Comparison of ENCODE assay signal across 14 mouse cellular contexts in genomic region chr7:87186443-87187153, GRCm38 (mm10). TPM values are rescaled to one million over a fixed set of nuclear protein-coding genes. Genes with fewer than 3 reads are reported as not detected.
DNase-seq lines count a peak whose midpoint lies in the region; ATAC-seq and TF ChIP-seq lines count a peak whose summit lies in the region.
"Had no signal": no experiment of that assay in that cellular context is flagged by ENCODE, and none has a peak within 500 bp of the region (broad histone marks: within the 10 kb centered on the region; RNA-seq: fewer than 3 reads in every experiment).

No protein-coding gene starts in this region.

- TF ChIP-seq CTCF in thymus, adult 2 months (IDR thresholded peaks at IDR 0.05; ENCODE audit: borderline replicate concordance, control insufficient read depth, extremely low read depth, insufficient read depth, low read length, poor library complexity), result no peak

- WGBS in midbrain, embryonic 11.5 days, result 50% methylated on average over 2 of the region's 2 CpGs
- WGBS in thymus, adult 2 months, result 83% methylated on average over 2 of the region's 2 CpGs

- no peak for TF ChIP-seq POLR2A in thymus, adult 2 months (IDR thresholded peaks at IDR 0.05; ENCODE audit: control insufficient read depth, extremely low read depth, insufficient read depth, low read length, poor library complexity)

- H3K36me3 ChIP-seq in midbrain, embryonic 11.5 days (ENCODE audit: control insufficient read depth, insufficient read depth, low read length), result no peaks in the 10 kb centered on the region
- no peaks in the 10 kb centered on the region for H3K36me3 ChIP-seq in thymus, adult 2 months (ENCODE audit: control insufficient read depth, insufficient read depth, low read length)

- DNase-seq in left cerebral cortex, postnatal 14 days (ENCODE audit: low spot score in 2 of 2), result peak; percentile 3 to 11
- no peak for DNase-seq in left cerebral cortex, adult 8-10 months (ENCODE audit: low spot score in 2 of 2)
- peak; percentile 0 for DNase-seq in forelimb bud, embryonic 11.5 days (ENCODE audit: low read depth, low spot score)
- DNase-seq in midbrain, embryonic 11.5 days (ENCODE audit: low spot score, missing footprints), result no peak
- DNase-seq in layer of hippocampus, adult 8-10 months (ENCODE audit: low spot score in 2 of 2), result no peak
- DNase-seq in spleen, postnatal 4 days (ENCODE audit: low spot score in 2 of 2), result no peak
- no peak for DNase-seq in Muller cell, postnatal 12 days (ENCODE audit: inconsistent ontology term)
- no peak for DNase-seq in thymus, adult 2 months
- DNase-seq: adrenal gland, postnatal 14 days; heart, postnatal 10 days; kidney, adult 11 months; liver; lung, postnatal 10 days had no signal

- intact Hi-C loops in left cerebral cortex, postnatal 14 days (cut with DNase I), result no loop called here

- peak; percentile 92 for ATAC-seq in midbrain, embryonic 11.5 days (ENCODE audit: low FRiP score)

- no peak overlapping the region for H3K4me2 ChIP-seq in midbrain, embryonic 11.5 days

- no peak overlapping the region for H3K9ac ChIP-seq in midbrain, embryonic 11.5 days (ENCODE audit: low read length)

- H3K27me3 ChIP-seq in midbrain, embryonic 11.5 days (ENCODE audit: control insufficient read depth, insufficient read depth, low read length), result no peaks in the 10 kb centered on the region
- H3K27me3 ChIP-seq in thymus, adult 2 months (ENCODE audit: control insufficient read depth, insufficient read depth, low read length), result no peaks in the 10 kb centered on the region

- no peaks in the 10 kb centered on the region for H3K9me3 ChIP-seq in midbrain, embryonic 11.5 days (ENCODE audit: control insufficient read depth, low read length)

- H3K4me1 ChIP-seq in midbrain, embryonic 11.5 days (ENCODE audit: control insufficient read depth, insufficient read depth, low read length), result peaks cover 2% of the 10 kb centered on the region; the same call in 1 of the 2 replicates
- H3K4me1 ChIP-seq in thymus, adult 2 months (replicated peaks; ENCODE audit: control insufficient read depth, insufficient read depth, low read length), result no peaks in the 10 kb centered on the region

- H3K27ac ChIP-seq in midbrain, embryonic 11.5 days (ENCODE audit: low read depth, low read length), result no peak overlapping the region
- H3K27ac ChIP-seq in thymus, adult 2 months (ENCODE audit: control insufficient read depth, insufficient read depth, low read length), result no peak overlapping the region

- H3K4me3 ChIP-seq in midbrain, embryonic 11.5 days (ENCODE audit: low read depth, low read length), result no peak overlapping the region
- H3K4me3 ChIP-seq in thymus, adult 2 months (ENCODE audit: control insufficient read depth, insufficient read depth, low read length), result no peak overlapping the region

RNA-seq across cellular contexts. Expression of gene Nox4, which starts 59.3 kb away (rescaled TPM):
- under 1 TPM; 0.42 to 0.72 TPM for total RNA-seq in left cerebral cortex, postnatal 14 days (2021)
- total RNA-seq in left cerebral cortex, adult 8-10 months (2022), result under 1 TPM; 0.09 to 0.57 (median 0.33) TPM
- 3.0 and 3.6 TPM in 2 replicates for polyA plus RNA-seq in midbrain, embryonic 11.5 days (2014; fragmentation: Nextera tagmentation; extraction: Ambion mirVana)
- total RNA-seq in layer of hippocampus, adult 8-10 months (2022), result under 1 TPM; 0.16 to 0.37 (median 0.17) TPM
- polyA plus RNA-seq in thymus, adult 2 months (2012; rRNA removed), result 0.32 and 0.36 TPM in 2 replicates
- total RNA-seq: monocyte, adult 5-6 weeks had no signal

Comparison
In these comparisons a context has a peak if more than half of its experiments do, and no peak if none do; other contexts are left out.
1. DNase-seq: peak in left cerebral cortex, postnatal 14 days (2 of 2) and forelimb bud, embryonic 11.5 days (single experiment); none in left cerebral cortex, adult 8-10 months (0 of 2), midbrain, embryonic 11.5 days (single experiment), layer of hippocampus, adult 8-10 months (0 of 2), spleen, postnatal 4 days (0 of 2), Muller cell, postnatal 12 days (single experiment) and thymus, adult 2 months (single experiment).